Mouse (Mus musculus): Measurements from ENCODE around the gene Fcamr. TPM values are rescaled to one million over a fixed set of nuclear protein-coding genes. Genes with fewer than 3 reads are reported as not detected.

The Fcamr gene
- total RNA-seq, 4 experiments from 2014 or later, result 0.14 to 0.38 (median 0.22) TPM

- no peak for DNase-seq (ENCODE audit: low spot score)
Measured at GRCm38 (mm10) chr1:130849530-130850214, 49.0 kb downstream of the Fcamr start.

GRCm38 (mm10) chr1:130850405-130850804, 49.7 kb downstream of the Fcamr start:
- DNase-seq (ENCODE audit: low spot score), result no peak

GRCm38 (mm10) chr1:130854819-130855218, 54.1 kb downstream of the Fcamr start:
- DNase-seq (ENCODE audit: low spot score), result no peak

- no peak for DNase-seq (ENCODE audit: low spot score)
Measured at GRCm38 (mm10) chr1:130855723-130856122, 55.0 kb downstream of the Fcamr start.

GRCm38 (mm10) chr1:130857456-130857855, 56.8 kb downstream of the Fcamr start:
- DNase-seq (ENCODE audit: low spot score), result no peak

- peak; percentile 12 for DNase-seq (ENCODE audit: low spot score)
Measured at GRCm38 (mm10) chr1:130864238-130864637, 63.5 kb downstream of the Fcamr start.

Other genes with a start within 250 kb of the Fcamr start
- gene Zp3r, start 171.3 kb upstream of the Fcamr start, total RNA-seq (2022), result not detected
- gene C4bp, start 139.3 kb upstream of the Fcamr start, total RNA-seq (2022), result not detected
- not detected for gene Gm29427, start 85.1 kb upstream of the Fcamr start, total RNA-seq (2022)
- gene Yod1, start 83.6 kb upstream of the Fcamr start, total RNA-seq (2022), result 1 to 10 TPM; 3.1 to 4.5 (median 4.0) TPM
- 100 to 1,000 TPM in 1 of 4 experiments, 10 to 100 TPM in 3; 79.2 to 109 (median 83.8) TPM for gene Pfkfb2, start 71.6 kb upstream of the Fcamr start, total RNA-seq (2022)
- under 1 TPM; 0.30 to 0.69 (median 0.36) TPM for gene AA986860, start 68.9 kb upstream of the Fcamr start, total RNA-seq (2022)
- under 1 TPM in 1 of 4 experiments, not detected in 3; 0.23 TPM for gene Pigr, start 25.8 kb downstream of the Fcamr start, total RNA-seq (2022)
- gene Fcmr, start 64.8 kb downstream of the Fcamr start, total RNA-seq (2022), result 1 to 10 TPM in 1 of 4 experiments, under 1 TPM in 3; 0.47 to 1.1 (median 0.62) TPM
- gene Il24, start 86.6 kb downstream of the Fcamr start, total RNA-seq (2022), result not detected
- not detected for gene Il20, start 110.5 kb downstream of the Fcamr start, total RNA-seq (2022)
- gene Il19, start 139.2 kb downstream of the Fcamr start, total RNA-seq (2022), result not detected
- not detected for gene Il10, start 218.9 kb downstream of the Fcamr start, total RNA-seq (2022)